Mouse (Mus musculus): ENCODE data around the gene 4921504E06Rik. TPM values are rescaled to one million over a fixed set of nuclear protein-coding genes. Genes with fewer than 3 reads are reported as not detected.
A peak's percentile ranks its signal among the peaks of the same experiment; 100 is the strongest.

Gene 4921504E06Rik
- polyA plus RNA-seq, 1 experiment from 2014 or later: not detected

- H3K9me3 ChIP-seq: no peaks in the 10 kb centered on the region
- H3K4me1 ChIP-seq: no peaks in the 10 kb centered on the region
- no peak overlapping the region for H3K4me2 ChIP-seq
- no peak overlapping the region for H3K27ac ChIP-seq (replicated peaks)
- H3K9ac ChIP-seq: no peak overlapping the region
- H3K36me3 ChIP-seq: no peaks in the 10 kb centered on the region
- no peak overlapping the region for H3K4me3 ChIP-seq
- WGBS: 74% methylated on average over 1 of the region's 1 CpGs
- ATAC-seq (ENCODE audit: extremely low read depth, insufficient number of reproducible peaks, low FRiP score, low TSS enrichment): no peak
- no peaks in the 10 kb centered on the region for H3K27me3 ChIP-seq (replicated peaks)
Observed at GRCm38 (mm10) chr2:19505744-19506143, 48.0 kb downstream of the 4921504E06Rik start.

GRCm38 (mm10) chr2:19490262-19490661 lies 63.5 kb downstream of the 4921504E06Rik start:
- no peak overlapping the region for H3K4me2 ChIP-seq
- no peak overlapping the region for H3K9ac ChIP-seq
- no peaks in the 10 kb centered on the region for H3K36me3 ChIP-seq
- H3K27me3 ChIP-seq (replicated peaks): peaks cover 8% of the 10 kb centered on the region; the same call in 1 of the 2 replicates
- no peak overlapping the region for H3K4me3 ChIP-seq
- 71% methylated on average over 3 of the region's 3 CpGs for WGBS
- H3K9me3 ChIP-seq: no peaks in the 10 kb centered on the region
- H3K4me1 ChIP-seq: no peaks in the 10 kb centered on the region
- no peak overlapping the region for H3K27ac ChIP-seq (replicated peaks)
- no peak for ATAC-seq (ENCODE audit: extremely low read depth, insufficient number of reproducible peaks, low FRiP score, low TSS enrichment)

DNA sequence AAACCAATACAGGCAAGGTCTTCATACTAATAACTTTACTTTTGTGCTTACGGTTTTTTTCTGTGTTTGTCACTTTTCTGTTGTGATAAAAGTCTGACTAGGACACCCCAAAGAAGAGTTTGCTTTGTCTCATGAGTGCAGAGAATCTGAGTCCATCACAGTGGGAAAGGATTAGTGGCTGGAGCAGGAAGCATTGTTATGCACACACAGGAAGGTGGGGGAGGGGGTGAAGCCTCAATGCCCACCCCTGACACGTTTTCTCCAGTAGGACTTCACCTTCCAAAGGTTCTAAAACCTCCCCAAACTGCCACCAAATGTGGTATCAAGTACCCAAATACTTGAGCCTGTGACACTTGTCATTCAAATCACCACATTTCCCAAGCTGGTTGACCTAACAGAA lies 91.8 kb downstream of the 4921504E06Rik start:
- H3K4me2 ChIP-seq: no peak overlapping the region
- no peak overlapping the region for H3K27ac ChIP-seq (replicated peaks)
- no peak for ATAC-seq (ENCODE audit: extremely low read depth, insufficient number of reproducible peaks, low FRiP score, low TSS enrichment)
- no peaks in the 10 kb centered on the region for H3K9me3 ChIP-seq
- no peak overlapping the region for H3K9ac ChIP-seq
- H3K36me3 ChIP-seq: no peaks in the 10 kb centered on the region
- H3K4me1 ChIP-seq: no peaks in the 10 kb centered on the region
- 26% methylated on average over 2 of the region's 2 CpGs for WGBS
- H3K4me3 ChIP-seq: no peak overlapping the region
- H3K27me3 ChIP-seq (replicated peaks): peaks cover 35% of the 10 kb centered on the region

GRCm38 (mm10) chr2:19458785-19459184 lies 94.9 kb downstream of the 4921504E06Rik start:
- H3K27me3 ChIP-seq (replicated peaks): peaks cover 66% of the 10 kb centered on the region

GRCm38 (mm10) chr2:19455857-19456482 lies 97.7 kb downstream of the 4921504E06Rik start:
- no peak for ATAC-seq (ENCODE audit: extremely low read depth, insufficient number of reproducible peaks, low FRiP score, low TSS enrichment)
- Histone ChIP-seq H3K9me3 (no peaks in the 10 kb centered on the region), H3K36me3 (no peaks in the 10 kb centered on the region), H3K9ac (no peak overlapping the region), H3K4me3 (no peak overlapping the region), H3K4me1 (no peaks in the 10 kb centered on the region), H3K27ac (replicated peaks) (no peak overlapping the region), H3K4me2 (no peak overlapping the region), H3K27me3 (replicated peaks) (peaks cover 86% of the 10 kb centered on the region)
- WGBS: 25% methylated on average over 10 of the region's 10 CpGs

More at GRCm38 (mm10) chr2:19458785-19459184, 94.9 kb downstream of the 4921504E06Rik start:
- Histone ChIP-seq H3K4me3 (no peak overlapping the region), H3K9ac (no peak overlapping the region), H3K36me3 (no peaks in the 10 kb centered on the region), H3K9me3 (no peaks in the 10 kb centered on the region), H3K27ac (replicated peaks) (no peak overlapping the region), H3K4me2 (no peak overlapping the region), H3K4me1 (no peaks in the 10 kb centered on the region)
- WGBS: 52% methylated on average over 2 of the region's 2 CpGs
- no peak for ATAC-seq (ENCODE audit: extremely low read depth, insufficient number of reproducible peaks, low FRiP score, low TSS enrichment)

DNA sequence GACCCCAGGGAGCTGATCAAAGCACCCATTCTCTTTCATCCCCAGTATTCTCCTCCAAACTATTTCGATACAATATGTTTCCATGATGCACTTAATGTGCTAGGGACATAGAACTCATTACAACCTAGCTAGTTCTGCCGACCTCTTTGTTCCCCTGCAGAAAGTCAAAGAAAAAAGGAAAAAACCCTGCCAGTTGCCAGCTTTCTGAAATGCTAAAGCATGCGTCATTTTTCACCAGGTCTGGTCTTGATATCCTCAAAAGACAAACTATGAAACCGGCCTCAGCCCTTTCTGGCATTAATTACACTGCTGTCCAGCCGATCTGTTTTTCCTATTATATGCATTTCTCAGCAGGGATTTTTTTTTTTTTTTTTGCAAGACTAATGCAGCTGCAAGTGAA lies 98.5 kb downstream of the 4921504E06Rik start:
- no peaks in the 10 kb centered on the region for H3K36me3 ChIP-seq
- no peak overlapping the region for H3K27ac ChIP-seq (replicated peaks)
- H3K9ac ChIP-seq: no peak overlapping the region
- no peak for ATAC-seq (ENCODE audit: extremely low read depth, insufficient number of reproducible peaks, low FRiP score, low TSS enrichment)
- no peak overlapping the region for H3K4me2 ChIP-seq
- no peaks in the 10 kb centered on the region for H3K4me1 ChIP-seq
- WGBS: 8% methylated on average over 5 of the region's 5 CpGs
- H3K9me3 ChIP-seq: no peaks in the 10 kb centered on the region
- peaks cover 90% of the 10 kb centered on the region for H3K27me3 ChIP-seq (replicated peaks)
- H3K4me3 ChIP-seq: no peak overlapping the region

- Histone ChIP-seq H3K27me3 (replicated peaks) (peaks cover 100% of the 10 kb centered on the region), H3K9me3 (no peaks in the 10 kb centered on the region), H3K4me3 (no peak overlapping the region), H3K4me2 (no peak overlapping the region), H3K36me3 (no peaks in the 10 kb centered on the region), H3K4me1 (peaks cover 8% of the 10 kb centered on the region; the same call in 1 of the 2 replicates), H3K9ac (no peak overlapping the region), H3K27ac (replicated peaks) (no peak overlapping the region)
- under 1% methylated on average over 19 of the region's 19 CpGs for WGBS
- no peak for ATAC-seq (ENCODE audit: extremely low read depth, insufficient number of reproducible peaks, low FRiP score, low TSS enrichment)
Observed at GRCm38 (mm10) chr2:19452531-19453055, 101.1 kb downstream of the 4921504E06Rik start.

- no peak for ATAC-seq (ENCODE audit: extremely low read depth, insufficient number of reproducible peaks, low FRiP score, low TSS enrichment)
- no peak overlapping the region for H3K4me2 ChIP-seq
- 40% methylated on average over 4 of the region's 4 CpGs for WGBS
- peaks cover 98% of the 10 kb centered on the region for H3K27me3 ChIP-seq (replicated peaks)
- H3K36me3 ChIP-seq: no peaks in the 10 kb centered on the region
- H3K9ac ChIP-seq: no peak overlapping the region
- peaks cover 22% of the 10 kb centered on the region for H3K4me1 ChIP-seq
- no peaks in the 10 kb centered on the region for H3K9me3 ChIP-seq
- no peak overlapping the region for H3K4me3 ChIP-seq
- no peak overlapping the region for H3K27ac ChIP-seq (replicated peaks)
Observed at GRCm38 (mm10) chr2:19449308-19449707, 104.4 kb downstream of the 4921504E06Rik start.

DNA sequence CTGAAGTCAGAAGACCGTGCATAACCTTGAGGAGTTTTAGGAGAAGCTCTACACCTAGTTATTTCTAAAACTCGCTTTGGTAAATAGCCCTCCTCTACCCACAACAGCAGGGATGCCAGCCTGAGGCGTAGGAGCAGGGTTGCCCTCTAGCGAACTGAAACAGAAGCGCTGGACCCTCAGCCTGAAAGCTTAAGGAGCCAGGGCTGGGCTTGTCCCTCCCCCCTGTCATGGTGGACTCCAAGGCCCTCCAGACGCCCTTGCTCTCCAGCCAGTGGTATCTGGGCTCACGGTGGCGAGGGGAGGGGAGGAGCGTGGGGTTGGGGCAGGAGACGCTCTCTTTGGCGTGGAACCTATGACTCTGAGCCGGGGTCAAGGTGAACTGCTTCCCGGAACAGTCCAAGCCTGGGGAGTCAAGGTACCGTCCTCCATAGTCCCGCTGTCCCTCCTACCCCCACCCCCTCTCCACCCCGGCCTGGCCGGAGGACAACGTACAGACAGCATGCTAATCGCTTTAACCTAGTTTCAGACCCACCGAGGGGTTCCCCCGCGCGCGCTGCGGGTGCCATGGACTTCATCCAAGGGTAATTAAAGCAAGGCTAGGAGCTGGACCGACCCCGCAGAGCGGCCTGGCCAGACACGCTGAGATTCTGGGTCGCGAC lies 105.5 kb downstream of the 4921504E06Rik start:
- ATAC-seq (ENCODE audit: extremely low read depth, insufficient number of reproducible peaks, low FRiP score, low TSS enrichment): no peak
- peaks cover 98% of the 10 kb centered on the region for H3K27me3 ChIP-seq (replicated peaks)
- WGBS: under 1% methylated on average over 31 of the region's 31 CpGs
- H3K9ac ChIP-seq: peak overlapping the region; percentile 62
- H3K27ac ChIP-seq (replicated peaks): no peak overlapping the region
- peak overlapping the region; percentile 47 for H3K4me3 ChIP-seq
- H3K4me1 ChIP-seq: peaks cover 22% of the 10 kb centered on the region
- H3K4me2 ChIP-seq: peak overlapping the region; percentile 71
- H3K9me3 ChIP-seq: no peaks in the 10 kb centered on the region
- no peaks in the 10 kb centered on the region for H3K36me3 ChIP-seq

DNA sequence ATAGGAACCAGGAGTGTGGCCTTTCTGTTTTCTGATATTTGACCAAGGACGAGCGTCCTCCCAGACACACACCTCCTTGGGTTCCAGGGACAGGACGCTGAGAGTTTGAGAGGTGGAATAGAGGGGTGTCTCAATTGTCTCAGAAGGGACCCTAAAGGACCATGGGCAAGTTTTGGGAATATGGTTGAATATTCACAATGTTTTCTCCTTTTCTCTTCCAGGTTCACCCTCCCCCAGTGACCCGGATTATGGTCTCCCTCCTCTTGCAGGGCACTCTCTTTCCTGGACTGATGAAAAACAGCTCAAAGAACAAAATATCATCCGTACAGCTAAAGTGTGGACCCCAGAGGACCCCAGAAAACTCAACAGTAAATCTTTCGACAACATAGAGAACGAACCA lies 107.0 kb downstream of the 4921504E06Rik start:
- H3K4me3 ChIP-seq: no peak overlapping the region
- no peaks in the 10 kb centered on the region for H3K9me3 ChIP-seq
- no peak overlapping the region for H3K9ac ChIP-seq
- H3K4me1 ChIP-seq: peaks cover 22% of the 10 kb centered on the region
- no peak for ATAC-seq (ENCODE audit: extremely low read depth, insufficient number of reproducible peaks, low FRiP score, low TSS enrichment)
- H3K4me2 ChIP-seq: no peak overlapping the region
- no peak overlapping the region for H3K27ac ChIP-seq (replicated peaks)
- 8% methylated on average over 7 of the region's 7 CpGs for WGBS
- H3K27me3 ChIP-seq (replicated peaks): peaks cover 98% of the 10 kb centered on the region
- no peaks in the 10 kb centered on the region for H3K36me3 ChIP-seq

DNA sequence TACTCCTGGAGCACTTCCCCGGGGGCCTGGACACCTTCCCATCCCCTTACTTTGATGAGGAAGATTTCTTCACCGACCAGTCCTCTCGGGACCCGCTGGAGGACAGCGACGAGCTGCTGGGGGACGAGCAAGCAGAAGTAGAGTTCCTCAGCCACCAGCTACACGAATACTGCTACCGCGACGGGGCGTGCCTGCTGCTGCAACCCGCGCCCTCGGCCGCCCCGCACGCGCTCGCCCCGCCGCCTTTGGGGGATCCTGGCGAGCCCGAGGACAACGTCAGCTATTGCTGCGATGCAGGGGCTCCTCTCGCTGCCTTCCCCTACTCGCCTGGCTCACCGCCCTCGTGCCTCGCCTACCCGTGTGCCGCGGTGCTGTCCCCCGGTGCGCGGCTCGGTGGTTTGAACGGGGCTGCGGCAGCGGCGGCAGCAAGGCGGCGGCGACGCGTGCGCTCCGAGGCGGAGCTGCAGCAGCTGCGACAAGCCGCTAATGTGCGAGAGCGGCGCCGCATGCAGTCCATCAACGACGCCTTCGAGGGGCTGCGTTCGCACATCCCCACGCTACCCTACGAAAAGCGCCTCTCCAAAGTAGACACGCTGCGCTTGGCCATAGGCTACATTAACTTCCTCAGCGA lies 107.7 kb downstream of the 4921504E06Rik start:
- H3K4me3 ChIP-seq: peak overlapping the region; percentile 42
- H3K27me3 ChIP-seq (replicated peaks): peaks cover 98% of the 10 kb centered on the region
- H3K27ac ChIP-seq (replicated peaks): no peak overlapping the region
- no peak for ATAC-seq (ENCODE audit: extremely low read depth, insufficient number of reproducible peaks, low FRiP score, low TSS enrichment)
- H3K9ac ChIP-seq: no peak overlapping the region
- under 1% methylated on average over 67 of the region's 67 CpGs for WGBS
- H3K4me2 ChIP-seq: peak overlapping the region; percentile 65
- H3K4me1 ChIP-seq: peaks cover 22% of the 10 kb centered on the region
- H3K36me3 ChIP-seq: no peaks in the 10 kb centered on the region
- H3K9me3 ChIP-seq: no peaks in the 10 kb centered on the region
